Mouse (Mus musculus): ENCODE results near the gene Ccsap. TPM values are rescaled to one million over a fixed set of nuclear protein-coding genes. Genes with fewer than 3 reads are reported as not detected.

The Ccsap gene
- total RNA-seq, 2 experiments from 2014 or later = 62.6 to 74.7 TPM

DNA sequence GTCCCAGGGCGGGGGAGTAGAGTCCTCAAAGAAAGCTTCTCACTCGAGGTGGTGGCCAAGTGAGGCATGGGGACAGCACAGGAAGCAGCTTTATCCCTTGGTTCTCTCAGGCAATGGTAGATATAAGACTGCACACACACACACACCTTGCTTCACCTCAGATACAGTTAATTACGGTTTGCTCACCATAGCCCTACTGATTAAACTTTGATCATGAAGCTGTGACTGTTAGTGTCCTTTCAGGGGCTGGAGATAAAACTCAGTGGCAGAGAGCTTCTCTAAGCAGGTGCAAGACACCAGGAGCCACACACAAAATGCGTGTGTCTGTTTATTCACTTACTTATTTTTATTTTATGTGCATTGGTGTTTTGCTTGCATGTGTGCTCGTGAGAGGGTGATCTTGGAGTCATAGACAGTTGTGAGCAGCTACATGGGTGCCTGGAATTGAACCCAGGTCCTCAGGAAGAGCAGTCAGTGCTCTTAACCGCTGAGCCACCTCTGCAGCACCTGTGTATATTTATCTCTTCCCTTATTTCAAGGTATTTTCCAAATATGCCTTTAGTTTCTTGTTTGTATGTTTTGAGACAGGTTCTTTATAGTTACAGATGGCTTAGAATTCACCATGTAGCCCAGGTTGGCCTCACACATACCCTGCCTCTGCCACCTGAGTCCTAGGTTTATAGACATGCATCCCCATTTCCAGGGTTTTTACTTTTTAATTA is 52.0 kb downstream of the Ccsap start:
- DNase-seq (ENCODE audit: low spot score in 2 of 2) = no peak

DNA sequence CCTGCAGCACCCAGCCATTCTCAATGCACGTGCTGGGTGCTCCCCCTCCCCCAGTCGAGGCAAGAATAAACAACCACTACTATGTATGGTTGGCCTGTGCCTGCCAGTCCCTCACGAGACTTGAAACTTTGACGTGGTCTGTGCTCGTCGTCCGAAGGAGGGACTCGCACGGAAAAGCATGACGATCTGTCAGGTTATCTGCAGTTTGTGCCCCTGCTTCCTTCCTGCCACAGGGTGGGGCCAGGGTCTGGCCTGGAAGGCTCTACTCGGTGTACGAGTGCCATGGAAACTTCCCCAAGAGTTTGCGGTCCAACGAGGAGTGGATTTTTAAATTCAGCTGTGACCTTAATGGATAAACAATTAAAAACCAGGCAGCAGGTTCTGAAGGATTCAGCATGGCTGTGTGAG is 53.0 kb downstream of the Ccsap start:
- DNase-seq (ENCODE audit: low spot score in 2 of 2) = no peak

DNA sequence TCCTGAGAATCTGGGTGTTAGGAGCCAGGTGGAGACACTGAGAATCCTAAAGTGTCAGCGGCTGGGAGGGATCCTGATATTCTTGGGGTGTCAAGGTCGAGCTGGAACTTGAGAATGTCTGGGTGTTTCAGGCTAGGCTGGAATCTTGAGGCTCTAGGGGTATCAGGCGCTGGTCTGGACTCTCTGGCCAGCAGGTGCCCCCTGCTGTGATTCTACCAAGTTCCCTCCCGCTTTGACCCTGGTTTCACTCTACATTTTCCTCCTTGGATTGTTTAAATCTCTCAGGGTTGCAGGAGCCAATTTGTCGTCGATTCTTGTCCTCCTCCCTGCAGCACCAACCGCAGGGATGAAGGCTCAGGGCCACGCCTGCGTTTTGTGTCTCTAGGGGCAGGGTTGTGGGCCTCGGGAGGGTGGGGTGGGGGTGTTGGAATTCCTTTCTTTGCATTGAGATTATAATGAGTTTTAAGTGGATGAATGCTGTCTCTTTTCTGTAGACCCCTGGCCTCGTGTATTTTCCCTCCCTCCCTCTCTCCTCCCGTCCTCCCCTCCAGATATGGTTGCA is 53.6 kb downstream of the Ccsap start:
- DNase-seq (ENCODE audit: low spot score in 2 of 2) = no peak

- peak; percentile 79 to 85 for DNase-seq (ENCODE audit: low spot score in 2 of 2)
These were observed 54.2 kb downstream of the Ccsap start, which contains the start of gene Rab4a for GRCm38 (mm10) chr8:123805718-123806373. Rab4a (plus strand) TSS chr8:123805985.

DNA sequence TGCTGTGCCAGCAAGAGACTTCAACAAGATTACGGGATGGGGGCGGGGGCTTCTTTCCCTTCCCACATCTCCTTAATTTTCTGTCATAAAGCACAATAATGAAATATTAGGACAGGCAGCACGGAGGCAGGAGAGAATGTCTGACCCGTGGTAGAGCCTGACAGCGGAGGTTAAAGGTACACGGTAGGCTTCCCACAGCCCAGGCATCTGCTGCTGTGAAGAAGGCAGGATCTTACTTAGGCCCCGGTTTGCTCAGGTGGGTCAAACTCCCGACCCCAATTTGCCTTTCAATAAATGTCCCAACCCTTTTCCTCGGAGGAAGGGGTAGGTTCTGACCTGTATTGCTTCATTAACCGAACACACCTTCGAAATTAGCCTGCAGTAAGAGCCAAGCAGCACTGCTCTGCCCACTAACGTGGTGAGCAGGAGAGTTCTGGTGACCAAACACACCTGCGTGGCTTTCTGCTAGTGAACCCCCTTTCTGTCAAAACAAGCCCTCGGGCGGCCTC is 54.7 kb downstream of the Ccsap start:
- no peak for DNase-seq (ENCODE audit: low spot score in 2 of 2)

- no peak for DNase-seq (ENCODE audit: low spot score in 2 of 2)
These were observed 55.4 kb downstream of the Ccsap start for GRCm38 (mm10) chr8:123804586-123804985.

- no peak for DNase-seq (ENCODE audit: low spot score in 2 of 2)
These were observed 56.4 kb downstream of the Ccsap start for GRCm38 (mm10) chr8:123803639-123804038.

DNA sequence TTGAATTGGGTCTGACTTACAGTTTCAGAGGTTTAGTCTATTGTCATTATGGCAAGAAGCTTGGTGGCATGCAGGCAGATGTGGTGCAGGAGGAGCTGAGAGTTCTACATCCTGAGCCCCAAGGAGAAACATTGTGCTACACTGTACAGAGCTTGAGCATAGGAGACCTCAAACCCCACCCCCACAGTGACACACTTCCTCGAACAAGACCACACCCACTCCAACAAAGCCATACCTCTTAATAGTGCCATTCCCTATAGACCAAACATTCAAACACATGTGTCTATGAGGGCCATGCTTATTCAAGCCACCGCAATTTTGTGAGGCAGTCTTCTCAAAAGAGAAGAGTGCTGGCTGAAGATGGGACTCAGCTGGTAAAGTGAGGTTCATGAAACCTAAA is 58.5 kb downstream of the Ccsap start:
- DNase-seq (ENCODE audit: low spot score in 2 of 2) = no peak

DNA sequence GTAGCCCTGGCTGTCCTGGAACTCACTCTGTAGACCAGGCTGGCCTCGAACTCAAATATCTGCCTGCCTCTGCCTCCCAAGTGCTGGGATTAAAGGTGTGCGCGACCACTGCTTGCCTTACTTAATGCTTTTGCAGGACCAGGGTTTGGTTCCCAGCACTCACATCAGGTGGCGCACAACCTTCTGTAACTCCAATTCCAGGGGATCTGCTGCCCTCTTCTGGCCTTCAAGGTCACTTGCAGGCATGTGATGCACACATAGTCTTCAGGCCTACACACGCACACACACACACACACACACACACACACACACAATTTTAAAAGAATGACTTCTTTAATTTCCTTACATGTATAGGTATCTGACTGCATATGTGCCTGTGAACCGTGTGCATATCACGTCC is 59.1 kb downstream of the Ccsap start:
- DNase-seq (ENCODE audit: low spot score in 2 of 2) = no peak

- no peak for DNase-seq (ENCODE audit: low spot score in 2 of 2)
These were observed 60.1 kb downstream of the Ccsap start for GRCm38 (mm10) chr8:123799885-123800284.

DNA sequence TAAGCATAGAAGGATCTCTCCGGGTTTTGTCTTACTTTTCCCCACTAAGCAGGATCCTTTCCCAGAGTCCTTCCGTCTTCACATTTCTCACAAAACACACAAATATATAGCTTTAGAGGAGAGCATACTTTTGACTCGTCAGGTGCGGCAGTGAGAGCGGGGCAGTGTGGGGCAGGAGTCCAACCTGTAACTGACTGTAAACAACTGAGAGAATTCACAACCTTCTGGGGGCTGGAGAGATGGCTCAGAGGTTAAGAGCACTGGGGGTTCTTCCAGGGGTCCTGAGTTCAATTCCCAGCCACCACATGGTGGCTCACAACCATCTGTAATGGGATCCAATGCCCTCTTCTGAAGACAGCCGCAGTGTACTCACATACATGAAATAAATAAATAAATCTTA is 60.6 kb downstream of the Ccsap start:
- DNase-seq (ENCODE audit: low spot score in 2 of 2) = no peak

DNA sequence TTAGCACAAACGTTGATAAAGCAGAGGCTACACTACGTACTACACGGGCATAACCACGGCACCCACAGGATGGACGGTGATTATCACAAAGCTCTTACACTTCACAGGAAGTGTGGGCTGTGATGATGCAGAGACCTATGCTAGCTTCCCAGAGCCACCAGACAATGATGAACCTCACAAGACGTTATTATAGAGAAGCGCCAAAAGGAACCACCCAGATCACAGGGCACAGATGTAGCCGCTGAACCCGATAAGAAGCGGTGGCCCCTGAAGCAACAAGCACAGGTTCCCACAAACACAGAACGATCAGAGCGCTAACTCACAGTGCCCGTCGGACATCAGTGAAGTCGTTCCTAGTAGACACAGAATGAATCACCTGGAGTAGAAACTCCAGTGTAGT is 62.1 kb downstream of the Ccsap start:
- no peak for DNase-seq (ENCODE audit: low spot score in 2 of 2)

GRCm38 (mm10) chr8:123796758-123797157 is 63.3 kb downstream of the Ccsap start:
- DNase-seq (ENCODE audit: low spot score in 2 of 2) = no peak

DNA sequence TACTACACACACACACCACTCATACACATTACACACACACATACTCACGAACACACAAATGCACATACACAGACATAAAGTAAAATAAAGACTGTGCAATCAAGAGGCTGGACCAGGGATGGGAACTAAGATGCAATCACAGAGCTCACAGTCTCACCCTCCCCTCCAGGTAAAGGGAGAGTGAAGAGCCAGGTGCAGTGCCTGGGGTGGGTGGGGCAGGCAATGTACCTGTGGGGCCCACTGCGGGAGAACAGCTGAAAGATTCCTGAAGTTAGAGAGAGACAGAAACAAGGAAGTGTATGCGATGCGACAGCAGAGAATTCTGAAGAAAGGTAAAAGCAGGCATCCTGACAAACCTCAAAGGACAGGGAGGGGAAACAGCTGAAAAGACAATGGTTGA is 65.2 kb downstream of the Ccsap start:
- DNase-seq (ENCODE audit: low spot score in 2 of 2) = no peak

DNA sequence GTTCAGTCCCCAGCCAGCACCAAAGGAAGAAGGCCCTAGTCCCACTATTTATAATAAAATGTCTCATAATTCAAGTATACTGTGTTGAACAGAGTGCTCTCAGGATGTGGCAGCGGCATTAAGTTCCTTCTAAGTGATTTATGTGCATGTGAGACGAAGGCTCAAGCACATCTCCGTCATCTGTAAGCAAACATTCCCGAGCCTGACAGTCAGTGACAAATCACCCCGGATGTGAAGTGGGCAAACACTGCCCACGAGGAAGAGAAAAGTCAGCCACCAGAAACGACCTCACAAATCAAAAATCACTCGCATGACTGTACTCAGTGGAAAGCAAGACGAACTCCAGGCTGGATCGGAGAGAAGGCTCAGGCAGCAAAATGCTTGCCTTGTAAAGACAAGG is 66.1 kb downstream of the Ccsap start:
- DNase-seq (ENCODE audit: low spot score in 2 of 2) = no peak

DNA sequence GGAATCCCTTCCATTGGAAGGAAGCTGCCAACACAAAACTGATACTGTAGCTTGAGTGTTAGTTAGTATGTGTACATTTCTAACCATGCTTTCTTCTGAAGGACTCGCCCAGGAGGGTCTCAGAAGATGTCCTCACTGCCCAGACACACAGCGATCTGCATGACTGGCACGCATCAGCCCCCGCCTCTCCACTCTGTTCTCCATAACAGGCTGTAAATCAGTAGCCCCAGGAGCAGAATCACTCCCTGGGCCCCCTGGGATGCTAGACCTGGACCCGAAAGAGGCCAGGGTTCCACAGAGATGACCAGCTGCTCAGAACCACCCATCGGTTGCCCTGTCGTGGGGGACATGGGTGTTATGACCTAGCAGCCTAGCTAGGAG is 68.2 kb downstream of the Ccsap start:
- DNase-seq (ENCODE audit: low spot score in 2 of 2) = no peak

DNA sequence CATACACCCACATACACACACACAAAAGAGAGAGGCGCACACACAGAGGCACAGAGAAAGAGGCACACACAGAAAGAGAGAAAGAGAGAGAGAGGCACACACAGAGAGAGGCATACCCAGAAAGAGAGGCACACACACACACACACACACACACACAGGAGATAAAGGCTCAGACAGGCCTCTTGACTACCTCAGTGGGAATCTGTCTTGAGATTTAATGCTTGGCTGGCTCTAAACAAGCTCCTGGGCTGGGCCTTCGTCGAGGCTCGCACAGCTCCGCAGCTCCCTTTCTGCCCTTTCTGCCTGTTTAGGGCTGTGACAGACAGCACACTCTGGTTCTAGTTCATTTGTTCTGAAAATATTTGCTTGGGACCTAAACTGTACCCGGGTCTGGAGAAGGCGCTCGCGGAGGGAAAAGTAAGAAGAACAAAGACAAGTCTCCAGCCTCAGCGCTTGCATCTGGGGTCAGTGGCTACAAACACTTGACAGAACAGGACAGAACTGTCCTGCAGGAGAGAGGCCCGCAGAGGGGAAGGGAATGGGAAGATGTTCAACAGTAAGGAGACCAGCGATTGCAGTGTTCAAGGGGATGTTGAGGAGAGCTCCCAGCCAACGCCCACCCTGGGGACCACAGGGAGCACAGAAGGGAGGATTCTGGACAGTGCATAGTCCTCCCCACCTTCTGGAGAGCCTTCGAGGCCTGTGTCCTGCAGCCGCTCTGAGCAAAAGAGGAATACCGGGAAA is 68.7 kb downstream of the Ccsap start:
- DNase-seq (ENCODE audit: low spot score in 2 of 2) = no peak
